Mouse (Mus musculus): Measurements from ENCODE around the gene Mlec.
"Not testable (repeated sequence)": the region's sequence is repeated elsewhere in the genome, so short reads cannot be mapped to it uniquely, and the experiment has no call there.

Mlec gene

DNA sequence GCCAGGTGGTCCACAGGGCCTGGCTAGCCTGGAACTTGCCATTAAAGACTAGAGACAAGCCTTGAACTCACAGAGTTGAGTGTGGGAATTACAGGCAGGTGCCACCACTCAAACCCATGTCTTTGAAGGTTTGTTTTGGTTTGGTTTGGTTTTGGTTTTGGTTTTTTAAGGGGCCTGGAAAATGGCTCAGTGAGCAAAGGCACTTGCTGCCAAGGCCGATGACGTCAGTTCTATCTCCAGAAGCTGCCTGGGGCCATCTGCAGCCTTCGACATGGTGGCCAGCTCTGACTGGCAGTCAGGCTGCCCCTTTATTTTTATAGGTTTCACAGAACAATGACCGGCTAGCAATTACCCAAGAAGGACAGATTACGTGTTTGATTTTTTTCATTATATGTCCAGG, 37.0 kb downstream of the Mlec start:
- DNase-seq: no peak

DNA sequence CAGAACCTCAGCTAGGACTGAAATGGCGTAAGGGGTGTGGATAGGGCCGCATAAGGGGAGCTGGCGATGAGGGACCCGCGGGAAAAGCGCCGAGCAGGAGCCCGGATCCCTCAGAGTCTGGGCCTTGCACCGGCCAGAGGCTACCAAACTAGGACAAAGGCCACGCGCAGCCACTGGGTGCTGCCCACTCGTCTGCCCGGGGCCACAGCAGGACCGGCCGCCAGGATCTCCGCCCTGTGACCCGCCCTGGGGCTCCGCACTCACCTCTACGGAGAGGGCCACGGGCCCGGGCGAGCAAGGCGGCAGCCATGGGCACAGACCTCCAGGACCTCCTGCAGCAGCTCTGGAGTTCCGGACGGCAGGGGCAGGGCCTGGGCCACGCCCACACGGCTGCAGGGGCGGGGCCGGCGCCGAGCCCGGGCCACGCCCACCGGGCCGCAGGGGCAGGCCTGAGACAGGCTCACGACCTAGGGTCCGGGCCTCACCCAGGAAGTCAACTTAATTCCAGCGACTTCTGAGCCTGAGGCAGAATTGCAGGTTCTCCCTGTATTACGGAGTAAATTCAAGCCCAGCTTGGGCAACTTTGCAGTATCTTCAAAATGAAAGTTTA, 38.9 kb downstream of the Mlec start, which contains the start of gene Acads:
TSS of gene Acads (minus strand) at position 386 of the 610 bp plus-strand sequence.
- peak; percentile 94 for DNase-seq

DNA sequence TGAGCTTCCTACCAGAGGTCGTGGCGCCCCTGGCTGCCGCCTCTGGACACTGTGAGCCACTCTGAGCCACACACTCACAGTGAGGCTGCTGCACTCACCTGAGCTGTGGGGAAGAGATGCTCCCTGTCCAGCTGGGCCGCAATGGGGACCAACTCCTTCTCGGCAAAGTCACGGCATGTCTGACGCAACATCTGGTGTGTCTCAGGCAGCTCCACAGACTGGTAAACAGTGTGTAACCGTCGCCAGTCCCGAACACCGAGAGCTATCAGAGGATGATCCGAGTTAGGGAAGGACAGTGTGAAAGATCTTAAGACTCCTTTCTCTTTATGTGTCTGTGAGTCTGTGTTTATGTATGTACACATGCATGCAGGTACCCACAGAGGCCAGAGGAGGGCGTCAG, 40.5 kb downstream of the Mlec start:
- no peak for DNase-seq

DNA sequence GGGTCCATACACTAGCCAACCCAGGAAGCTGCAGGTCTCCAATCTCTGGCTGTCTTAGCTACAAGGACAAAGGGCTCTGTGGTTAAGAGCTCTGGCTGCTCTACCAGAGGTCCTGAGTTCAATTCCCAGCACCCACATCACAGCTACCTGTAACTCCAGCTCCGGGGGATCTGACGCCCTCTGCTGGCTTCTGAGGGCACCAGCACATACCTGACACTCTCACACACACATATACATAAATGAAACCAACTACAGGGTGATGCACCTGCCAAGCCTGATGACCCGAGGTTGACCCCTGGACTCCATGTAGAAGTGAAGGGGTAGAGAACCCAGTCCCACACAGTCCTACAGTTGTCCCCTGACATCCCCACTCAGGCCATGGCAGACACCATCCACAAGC, 41.6 kb downstream of the Mlec start:
- no peak for DNase-seq

DNA sequence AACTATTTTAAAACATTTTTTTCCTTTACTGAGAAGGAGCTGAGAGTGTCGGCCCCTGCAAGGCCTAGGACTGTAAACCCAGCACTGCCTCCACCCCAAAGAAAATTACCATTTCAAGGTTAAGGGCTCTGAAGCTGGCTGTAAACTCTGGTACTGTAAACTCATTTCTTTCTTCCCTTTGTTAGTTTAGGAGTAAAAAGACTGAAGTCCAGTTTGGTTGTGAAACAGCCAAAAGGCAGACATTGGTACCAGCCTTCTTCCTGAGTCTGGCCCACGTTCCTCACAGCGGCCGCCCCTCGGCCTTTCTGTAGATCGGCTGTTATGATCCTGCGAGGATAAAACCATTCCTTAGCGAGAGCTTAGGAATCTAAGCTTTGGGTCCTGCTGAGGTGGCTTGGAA, 43.5 kb downstream of the Mlec start:
- no peak for DNase-seq

DNA sequence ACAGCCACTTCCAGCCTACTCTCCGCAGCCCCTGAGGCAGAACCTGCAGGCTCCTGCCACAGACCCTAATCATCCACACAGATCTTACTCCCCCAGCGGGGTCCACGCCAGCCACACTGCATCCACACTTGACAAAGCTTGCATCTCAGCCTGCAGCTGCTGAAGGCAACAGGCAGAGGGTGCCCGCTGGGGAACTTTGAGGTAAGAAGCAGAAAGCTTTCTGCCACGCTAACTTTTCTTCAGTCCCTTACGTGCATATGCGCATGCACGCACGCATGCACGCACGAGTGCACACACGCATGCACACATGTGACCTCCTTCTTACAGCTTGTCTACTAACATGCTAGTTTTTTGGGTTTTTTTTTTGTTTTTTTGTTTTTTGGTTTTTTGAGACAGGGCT, 44.7 kb downstream of the Mlec start:
- no peak for DNase-seq

DNA sequence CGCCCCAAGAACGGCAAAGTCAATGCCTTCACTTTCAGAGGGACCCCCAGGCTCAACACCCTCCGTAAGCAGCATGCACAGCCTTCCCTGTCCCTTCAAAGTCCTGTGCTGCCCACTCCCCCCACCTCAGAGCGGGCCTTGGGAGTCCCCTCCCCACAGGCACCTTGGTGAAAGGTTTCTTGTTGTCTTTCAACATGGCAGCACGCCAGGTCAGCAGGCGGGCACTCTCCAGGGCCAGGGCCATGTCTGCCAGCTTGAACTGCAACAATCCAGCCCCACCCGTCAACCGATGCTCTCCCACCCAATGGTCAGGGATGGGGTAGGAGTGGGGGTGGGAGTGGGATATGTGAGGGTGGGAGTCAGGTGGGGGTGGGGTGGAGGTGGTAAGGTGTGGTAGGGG, 46.8 kb downstream of the Mlec start:
- DNase-seq: no peak

DNA sequence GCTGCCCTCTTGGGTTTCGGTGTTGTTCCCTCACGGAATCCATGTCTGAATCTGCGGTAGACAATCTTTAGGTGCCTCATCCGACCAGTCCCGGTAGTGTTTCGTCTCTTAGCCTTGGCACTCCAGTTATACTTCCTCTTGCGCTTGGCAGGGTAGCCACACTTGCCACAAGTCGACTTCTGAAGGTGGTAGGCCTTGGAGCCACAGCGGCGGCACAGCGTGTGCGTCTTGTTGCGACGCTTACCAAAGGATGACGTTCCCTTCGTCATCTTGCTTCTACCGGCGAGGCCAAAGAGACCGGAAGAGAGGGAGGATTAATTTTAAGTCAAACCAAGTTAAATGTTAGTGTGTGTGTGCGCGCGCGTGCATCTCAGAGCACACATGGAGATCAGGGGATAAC, 54.7 kb downstream of the Mlec start:
- not testable (repeated sequence) for DNase-seq

DNA sequence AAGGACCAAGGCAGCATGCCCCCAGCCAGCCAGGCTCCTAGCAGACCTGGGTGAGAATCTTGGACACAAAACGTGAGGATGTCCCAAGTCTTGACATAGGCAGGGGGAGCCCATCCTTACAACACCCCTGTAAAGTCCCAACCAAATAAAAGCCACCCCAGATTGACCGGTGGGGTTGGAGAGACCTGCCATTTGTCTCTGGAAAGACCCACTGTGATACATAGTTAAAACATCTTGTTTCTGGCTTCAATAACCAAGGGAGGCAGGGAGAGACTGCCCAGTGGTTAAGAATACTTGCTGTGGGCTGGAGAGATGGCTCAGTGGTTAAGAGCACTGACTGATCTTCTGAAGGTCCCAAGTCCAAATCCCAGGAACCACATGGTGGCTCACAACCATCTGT, 55.7 kb downstream of the Mlec start:
- no peak for DNase-seq

DNA sequence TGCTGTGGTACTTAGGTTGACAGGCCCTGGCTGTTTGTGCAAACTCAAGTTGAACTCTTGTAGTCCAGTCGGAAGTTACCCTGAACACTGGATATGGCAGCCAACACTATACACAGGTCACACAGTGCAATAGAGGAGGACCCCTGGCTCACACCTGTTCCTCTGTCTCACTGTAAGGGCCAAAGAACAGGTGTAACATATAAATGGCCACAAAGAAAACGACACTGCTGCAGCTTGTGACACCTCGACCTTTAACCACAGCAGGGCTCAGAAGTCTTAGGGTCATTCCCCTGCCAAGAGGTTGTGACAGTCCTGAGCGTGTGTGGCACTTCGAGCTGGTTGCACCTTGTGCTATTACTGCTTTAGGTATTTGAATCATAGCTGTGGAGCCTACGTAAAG, 57.5 kb downstream of the Mlec start:
- no peak for DNase-seq

DNA sequence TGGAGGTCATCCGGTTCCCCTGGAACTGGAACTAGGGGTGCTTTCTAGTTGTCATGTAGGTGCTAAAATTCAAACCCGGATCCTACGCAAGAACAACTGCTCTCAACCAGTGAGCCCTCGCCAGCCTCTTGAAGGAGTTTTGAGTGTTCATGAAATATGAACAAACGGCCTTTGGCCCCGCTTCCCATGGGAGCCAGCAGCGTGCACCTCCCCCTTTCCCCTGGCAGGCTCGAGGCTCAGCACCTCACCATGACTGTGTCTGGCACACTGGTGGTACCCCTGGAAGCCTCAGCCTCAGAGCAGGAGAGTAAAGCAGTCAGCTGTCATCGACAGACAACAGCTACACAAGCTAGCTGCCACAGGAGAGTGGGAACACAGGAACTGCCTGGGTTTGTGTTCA, 58.0 kb downstream of the Mlec start:
- no peak for DNase-seq

DNA sequence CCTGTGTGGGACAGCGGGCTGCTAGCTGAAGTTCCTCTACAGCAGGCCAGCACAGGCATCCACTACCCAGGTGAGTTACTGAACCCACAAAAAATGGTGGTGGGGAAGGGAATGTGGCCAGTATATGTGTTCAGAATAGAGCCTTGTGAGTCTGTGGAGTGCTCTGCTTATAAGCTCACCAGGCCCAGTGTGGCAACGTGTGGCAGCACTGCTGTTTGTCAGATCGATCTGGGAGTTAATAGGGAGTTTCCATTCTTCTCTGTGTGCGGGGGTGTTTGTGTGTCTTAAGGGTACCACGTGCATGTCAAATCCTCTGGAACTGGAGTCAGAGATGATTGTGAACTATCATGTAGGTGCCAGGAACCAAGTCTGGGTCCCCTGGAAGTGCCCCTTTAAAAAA, 58.4 kb downstream of the Mlec start:
- no peak for DNase-seq

DNA sequence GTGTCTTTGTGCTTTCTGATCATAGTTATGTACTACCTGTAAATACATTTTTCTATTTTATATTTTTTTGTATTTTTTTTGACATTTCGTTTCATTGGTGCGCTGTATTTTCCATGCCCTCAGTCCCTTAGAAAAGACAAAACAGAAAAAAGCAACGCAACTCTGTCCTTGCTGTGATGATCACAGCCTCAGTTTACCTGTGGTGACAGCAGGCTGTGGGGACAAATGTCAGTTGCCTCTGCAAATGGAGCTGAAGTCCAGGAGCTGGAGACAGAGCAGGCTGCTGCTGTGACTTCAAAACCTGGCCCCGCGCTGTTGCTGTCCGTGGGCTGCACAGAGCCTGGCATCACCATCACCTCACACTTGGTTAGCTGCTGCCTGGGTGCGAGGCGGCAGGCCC, 59.8 kb downstream of the Mlec start, which contains the start of gene Gm10401:
TSS of gene Gm10401 (minus strand) at position 101 of the 400 bp plus-strand sequence.
- DNase-seq: no peak
